In genomic region chr17:88596544-88597221, GRCm38 (mm10) we compare ENCODE assay signal across 8 mouse cellular contexts. TPM values are rescaled to one million over a fixed set of nuclear protein-coding genes. Genes with fewer than 3 reads are reported as not detected.
DNase-seq lines count a peak whose midpoint lies in the region; ATAC-seq and TF ChIP-seq lines count a peak whose summit lies in the region.

No protein-coding gene starts in this region.

- TF ChIP-seq EP300 in ES-Bruce4 (IDR thresholded peaks at IDR 0.05; ENCODE audit: insufficient read depth, low read depth, low read length), result no peak; the same call in 1 of the 2 replicates

- peaks cover 3% of the 10 kb centered on the region; the same call in 1 of the 2 replicates for H3K4me1 ChIP-seq in kidney, embryonic 14.5 days (ENCODE audit: control insufficient read depth, insufficient read depth, low read length)
- H3K4me1 ChIP-seq in ES-Bruce4 (ENCODE audit: control insufficient read depth, insufficient read depth, low read length), result peaks cover 2% of the 10 kb centered on the region
- peaks cover 36% of the 10 kb centered on the region for H3K4me1 ChIP-seq in forebrain, embryonic 10.5 days
- peaks cover 12% of the 10 kb centered on the region for H3K4me1 ChIP-seq in intestine, embryonic 15.5 days (replicated peaks)
- peaks cover 25% of the 10 kb centered on the region; the same call in 1 of the 2 replicates for H3K4me1 ChIP-seq in midbrain, embryonic 13.5 days (replicated peaks)

- no peaks in the 10 kb centered on the region for H3K27me3 ChIP-seq in kidney, embryonic 14.5 days (ENCODE audit: control insufficient read depth, insufficient read depth, low read length)
- H3K27me3 ChIP-seq in ES-Bruce4 (ENCODE audit: control insufficient read depth, insufficient read depth, low read length, poor library complexity, severe bottlenecking), result no peaks in the 10 kb centered on the region
- no peaks in the 10 kb centered on the region for H3K27me3 ChIP-seq in forebrain, embryonic 10.5 days (ENCODE audit: poor library complexity, severe bottlenecking)
- no peaks in the 10 kb centered on the region for H3K27me3 ChIP-seq in intestine, embryonic 15.5 days (replicated peaks)
- no peaks in the 10 kb centered on the region for H3K27me3 ChIP-seq in midbrain, embryonic 13.5 days

- H3K9me3 ChIP-seq in kidney, embryonic 14.5 days (ENCODE audit: control insufficient read depth, low read length), result no peaks in the 10 kb centered on the region
- H3K9me3 ChIP-seq in ES-Bruce4 (replicated peaks; ENCODE audit: control insufficient read depth, insufficient read depth, low read length, poor library complexity, severe bottlenecking), result no peaks in the 10 kb centered on the region
- no peaks in the 10 kb centered on the region for H3K9me3 ChIP-seq in forebrain, embryonic 10.5 days
- H3K9me3 ChIP-seq in intestine, embryonic 15.5 days, result no peaks in the 10 kb centered on the region
- no peaks in the 10 kb centered on the region for H3K9me3 ChIP-seq in midbrain, embryonic 13.5 days

- peak overlapping the region; percentile 67 for H3K4me3 ChIP-seq in kidney, embryonic 14.5 days (ENCODE audit: low read length)
- H3K4me3 ChIP-seq in ES-Bruce4 (ENCODE audit: low read depth, low read length), result peak overlapping the region; percentile 88
- peak overlapping the region; percentile 66 for H3K4me3 ChIP-seq in forebrain, embryonic 10.5 days
- peak overlapping the region; percentile 62 for H3K4me3 ChIP-seq in intestine, embryonic 15.5 days (replicated peaks)
- H3K4me3 ChIP-seq in midbrain, embryonic 13.5 days (replicated peaks), result peak overlapping the region; percentile 51

- peak overlapping the region; percentile 69 for H3K4me2 ChIP-seq in kidney, embryonic 14.5 days (replicated peaks; ENCODE audit: low read depth, low read length)
- H3K4me2 ChIP-seq in intestine, embryonic 15.5 days (replicated peaks), result peak overlapping the region; percentile 68
- H3K4me2 ChIP-seq in midbrain, embryonic 13.5 days (replicated peaks), result peak overlapping the region; percentile 80

- TF ChIP-seq CTCF in ES-Bruce4 (IDR thresholded peaks at IDR 0.05; ENCODE audit: low read depth, low read length), result peak; percentile 87

- peak overlapping the region; percentile 81; the same call in 1 of the 2 replicates for H3K27ac ChIP-seq in kidney, embryonic 14.5 days (ENCODE audit: low read depth, low read length)
- H3K27ac ChIP-seq in ES-Bruce4 (ENCODE audit: insufficient read depth, low read length), result peak overlapping the region; percentile 84; the same call in 1 of the 2 replicates
- peak overlapping the region; percentile 88 for H3K27ac ChIP-seq in forebrain, embryonic 10.5 days
- H3K27ac ChIP-seq in intestine, embryonic 15.5 days, result peak overlapping the region; percentile 89
- no peak overlapping the region for H3K27ac ChIP-seq in midbrain, embryonic 13.5 days

- WGBS in kidney, embryonic 14.5 days, result 32% methylated on average over 16 of the region's 16 CpGs
- 29% methylated on average over 16 of the region's 16 CpGs for WGBS in forebrain, embryonic 10.5 days
- 24% methylated on average over 16 of the region's 16 CpGs for WGBS in intestine, embryonic 15.5 days
- 28% methylated on average over 16 of the region's 16 CpGs for WGBS in midbrain, embryonic 13.5 days

- no peak for ATAC-seq in kidney, embryonic 14.5 days (ENCODE audit: low FRiP score, low TSS enrichment)
- no peak for ATAC-seq in intestine, embryonic 15.5 days
- peak; percentile 8; the same call in 1 of the 2 replicates for ATAC-seq in midbrain, embryonic 13.5 days

- TF ChIP-seq POLR2A in ES-Bruce4 (IDR thresholded peaks at IDR 0.05; ENCODE audit: insufficient read depth, low read length), result no peak

- no peak for DNase-seq in kidney, postnatal 14 days
- DNase-seq in forebrain, embryonic 10.5 days (ENCODE audit: extremely low spot score, low spot score), result no peak
- DNase-seq in thymus, postnatal 14 days, result peak; percentile 80
- DNase-seq in adrenal gland, postnatal 36 days, result no peak

- H3K36me3 ChIP-seq in kidney, embryonic 14.5 days (ENCODE audit: control insufficient read depth, insufficient read depth, low read length), result no peaks in the 10 kb centered on the region
- H3K36me3 ChIP-seq in ES-Bruce4 (ENCODE audit: control insufficient read depth, insufficient read depth, low read length, poor library complexity, severe bottlenecking), result no peaks in the 10 kb centered on the region
- H3K36me3 ChIP-seq in forebrain, embryonic 10.5 days (replicated peaks), result no peaks in the 10 kb centered on the region
- no peaks in the 10 kb centered on the region for H3K36me3 ChIP-seq in intestine, embryonic 15.5 days
- peaks cover 7% of the 10 kb centered on the region; the same call in 1 of the 2 replicates for H3K36me3 ChIP-seq in midbrain, embryonic 13.5 days

- H3K9ac ChIP-seq in kidney, embryonic 14.5 days (ENCODE audit: low read depth, low read length), result peak overlapping the region; percentile 69; the same call in 1 of the 2 replicates
- peak overlapping the region; percentile 70; the same call in 1 of the 2 replicates for H3K9ac ChIP-seq in ES-Bruce4 (ENCODE audit: low read depth, poor library complexity, severe bottlenecking)
- H3K9ac ChIP-seq in intestine, embryonic 15.5 days, result no peak overlapping the region
- H3K9ac ChIP-seq in midbrain, embryonic 13.5 days (replicated peaks), result peak overlapping the region; percentile 61

RNA-seq across cellular contexts. Expression of gene Ston1, which starts 0.8 kb away (rescaled TPM):
- 7.8 and 11.5 TPM in 2 replicates for polyA plus RNA-seq in kidney, embryonic 14.5 days (2014; fragmentation: Nextera tagmentation; extraction: Ambion mirVana)
- polyA plus RNA-seq in ES-Bruce4 (2011; ENCODE audit: insufficient read depth, insufficient read length, low read depth, missing spikeins), result 30.3 and 30.7 TPM in 2 replicates
- 1.2 and 1.4 TPM in 2 replicates for polyA plus RNA-seq in forebrain, embryonic 10.5 days (2016; fragmentation: Nextera tagmentation; extraction: Ambion mirVana)
- polyA plus RNA-seq in intestine, embryonic 15.5 days (2015; fragmentation: Nextera tagmentation; extraction: Ambion mirVana), result 6.2 and 6.6 TPM in 2 replicates
- 0.89 and 1.7 TPM in 2 replicates for polyA plus RNA-seq in midbrain, embryonic 13.5 days (2015; fragmentation: Nextera tagmentation; extraction: Ambion mirVana)
- 10 to 100 TPM; 28.7 to 41.5 TPM for total RNA-seq in adrenal gland, postnatal 36 days (2021)
